Mouse (Mus musculus): ENCODE results near the gene Nek4. TPM values are rescaled to one million over a fixed set of nuclear protein-coding genes. Genes with fewer than 3 reads are reported as not detected.
A peak's percentile ranks its signal among the peaks of the same experiment; 100 is the strongest.

The Nek4 gene
- total and polyA plus RNA-seq, 2 experiments, result 3.1 to 6.7 TPM

GRCm38 (mm10) chr14:30923375-30924105, 27.6 kb upstream of the Nek4 start, which contains the start of gene Itih3:
Gene Itih3, minus strand, starts transcription at chr14:30923760.
- WGBS, result 7% methylated on average over 6 of the region's 6 CpGs
- H3K4me3 ChIP-seq (ENCODE audit: insufficient read depth, low read depth, low read length), result peak within 1 kb of the TSS; percentile 67
- H3K9ac ChIP-seq (ENCODE audit: low read depth, low read length), result peak within 1 kb of the TSS; percentile 80
- H3K27ac ChIP-seq (replicated peaks; ENCODE audit: insufficient read depth, low read depth, low read length), result peak within 1 kb of the TSS; percentile 94
- H3K79me2 ChIP-seq (ENCODE audit: control insufficient read depth, insufficient read depth, low read length), result peaks cover 4% of the 10 kb centered on the region; the same call in 1 of the 2 replicates
- peak; percentile 87 for DNase-seq (ENCODE audit: extremely low read depth, low read depth, low spot score)
- H3K27me3 ChIP-seq (ENCODE audit: control insufficient read depth, insufficient read depth, low read length), result no peaks in the 10 kb centered on the region
- peaks cover 22% of the 10 kb centered on the region for H3K36me3 ChIP-seq (ENCODE audit: control insufficient read depth, insufficient read depth, low read length)
- peaks cover 28% of the 10 kb centered on the region for H3K4me1 ChIP-seq (ENCODE audit: control insufficient read depth, insufficient read depth, low read length)
- no peak for TF ChIP-seq CTCF (IDR thresholded peaks at IDR 0.05; ENCODE audit: low read depth, low read length)
- TF ChIP-seq POLR2A (IDR thresholded peaks at IDR 0.05; ENCODE audit: extremely low read depth, insufficient read depth, low read length), result peak; percentile 89

- DNase-seq (ENCODE audit: extremely low read depth, low read depth, low spot score), result peak; percentile 78
- TF ChIP-seq CTCF (IDR thresholded peaks at IDR 0.05; ENCODE audit: low read depth, low read length), result no peak
- no peak for TF ChIP-seq POLR2A (IDR thresholded peaks at IDR 0.05; ENCODE audit: extremely low read depth, insufficient read depth, low read length)
- no peaks in the 10 kb centered on the region for H3K27me3 ChIP-seq (ENCODE audit: control insufficient read depth, insufficient read depth, low read length)
- peak overlapping the region; percentile 84 for H3K27ac ChIP-seq (replicated peaks; ENCODE audit: insufficient read depth, low read depth, low read length)
- H3K36me3 ChIP-seq (ENCODE audit: control insufficient read depth, insufficient read depth, low read length), result peaks cover 19% of the 10 kb centered on the region
- peaks cover 4% of the 10 kb centered on the region; the same call in 1 of the 2 replicates for H3K79me2 ChIP-seq (ENCODE audit: control insufficient read depth, insufficient read depth, low read length)
- 28% methylated on average over 3 of the region's 3 CpGs for WGBS
- H3K4me1 ChIP-seq (ENCODE audit: control insufficient read depth, insufficient read depth, low read length), result peaks cover 27% of the 10 kb centered on the region
- no peak overlapping the region for H3K9ac ChIP-seq (ENCODE audit: low read depth, low read length)
- H3K4me3 ChIP-seq (ENCODE audit: insufficient read depth, low read depth, low read length), result no peak overlapping the region
These were observed 25.7 kb upstream of the Nek4 start for GRCm38 (mm10) chr14:30925492-30925891.

- peaks cover 18% of the 10 kb centered on the region for H3K4me1 ChIP-seq (ENCODE audit: control insufficient read depth, insufficient read depth, low read length)
- peak; percentile 84 for DNase-seq (ENCODE audit: extremely low read depth, low read depth, low spot score)
- no peak overlapping the region for H3K9ac ChIP-seq (ENCODE audit: low read depth, low read length)
- no peak for TF ChIP-seq CTCF (IDR thresholded peaks at IDR 0.05; ENCODE audit: low read depth, low read length)
- WGBS, result 40% methylated on average over 4 of the region's 4 CpGs
- H3K36me3 ChIP-seq (ENCODE audit: control insufficient read depth, insufficient read depth, low read length), result peaks cover 23% of the 10 kb centered on the region
- H3K27me3 ChIP-seq (ENCODE audit: control insufficient read depth, insufficient read depth, low read length), result no peaks in the 10 kb centered on the region
- H3K79me2 ChIP-seq (ENCODE audit: control insufficient read depth, insufficient read depth, low read length), result no peaks in the 10 kb centered on the region
- H3K27ac ChIP-seq (replicated peaks; ENCODE audit: insufficient read depth, low read depth, low read length), result peak overlapping the region; percentile 72
- no peak overlapping the region for H3K4me3 ChIP-seq (ENCODE audit: insufficient read depth, low read depth, low read length)
These were observed 20.8 kb upstream of the Nek4 start for GRCm38 (mm10) chr14:30930386-30930785.

GRCm38 (mm10) chr14:30933351-30933750, 17.8 kb upstream of the Nek4 start:
- no peak overlapping the region for H3K4me3 ChIP-seq (ENCODE audit: insufficient read depth, low read depth, low read length)
- 80% methylated on average over 9 of the region's 9 CpGs for WGBS
- peaks cover 18% of the 10 kb centered on the region for H3K4me1 ChIP-seq (ENCODE audit: control insufficient read depth, insufficient read depth, low read length)
- DNase-seq (ENCODE audit: extremely low read depth, low read depth, low spot score), result no peak
- H3K27me3 ChIP-seq (ENCODE audit: control insufficient read depth, insufficient read depth, low read length), result no peaks in the 10 kb centered on the region
- no peak overlapping the region for H3K27ac ChIP-seq (replicated peaks; ENCODE audit: insufficient read depth, low read depth, low read length)
- peaks cover 42% of the 10 kb centered on the region for H3K36me3 ChIP-seq (ENCODE audit: control insufficient read depth, insufficient read depth, low read length)
- H3K79me2 ChIP-seq (ENCODE audit: control insufficient read depth, insufficient read depth, low read length), result no peaks in the 10 kb centered on the region
- H3K9ac ChIP-seq (ENCODE audit: low read depth, low read length), result no peak overlapping the region
- TF ChIP-seq POLR2A (IDR thresholded peaks at IDR 0.05; ENCODE audit: extremely low read depth, insufficient read depth, low read length) (no peak), CTCF (IDR thresholded peaks at IDR 0.05; ENCODE audit: low read depth, low read length) (no peak)

GRCm38 (mm10) chr14:30942254-30942653, 8.9 kb upstream of the Nek4 start:
- Histone ChIP-seq H3K27ac (replicated peaks; ENCODE audit: insufficient read depth, low read depth, low read length) (peak overlapping the region; percentile 53), H3K4me3 (ENCODE audit: insufficient read depth, low read depth, low read length) (peak overlapping the region; percentile 27; the same call in 1 of the 2 replicates), H3K27me3 (ENCODE audit: control insufficient read depth, insufficient read depth, low read length) (no peaks in the 10 kb centered on the region), H3K9ac (ENCODE audit: low read depth, low read length) (peak overlapping the region; percentile 55), H3K79me2 (ENCODE audit: control insufficient read depth, insufficient read depth, low read length) (peaks cover 9% of the 10 kb centered on the region; the same call in 1 of the 2 replicates), H3K36me3 (ENCODE audit: control insufficient read depth, insufficient read depth, low read length) (peaks cover 5% of the 10 kb centered on the region; the same call in 1 of the 2 replicates), H3K4me1 (ENCODE audit: control insufficient read depth, insufficient read depth, low read length) (peaks cover 40% of the 10 kb centered on the region)
- DNase-seq (ENCODE audit: extremely low read depth, low read depth, low spot score), result peak; percentile 62
- TF ChIP-seq POLR2A (IDR thresholded peaks at IDR 0.05; ENCODE audit: extremely low read depth, insufficient read depth, low read length), result no peak
- no peak for TF ChIP-seq CTCF (IDR thresholded peaks at IDR 0.05; ENCODE audit: low read depth, low read length)
- 19% methylated on average over 4 of the region's 4 CpGs for WGBS

- H3K79me2 ChIP-seq (ENCODE audit: control insufficient read depth, insufficient read depth, low read length), result peaks cover 9% of the 10 kb centered on the region; the same call in 1 of the 2 replicates
- peak within 1 kb of the TSS; percentile 100 for H3K9ac ChIP-seq (ENCODE audit: low read depth, low read length)
- H3K4me3 ChIP-seq (ENCODE audit: insufficient read depth, low read depth, low read length), result peak within 1 kb of the TSS; percentile 100
- peak within 1 kb of the TSS; percentile 98 for H3K27ac ChIP-seq (replicated peaks; ENCODE audit: insufficient read depth, low read depth, low read length)
- 23% methylated on average over 7 of the region's 7 CpGs for WGBS
- H3K27me3 ChIP-seq (ENCODE audit: control insufficient read depth, insufficient read depth, low read length), result no peaks in the 10 kb centered on the region
- 0 out of 2 replicates have a peak, but pooled peaks cover 1% of the 10 kb centered on the region for H3K36me3 ChIP-seq (ENCODE audit: control insufficient read depth, insufficient read depth, low read length)
- H3K4me1 ChIP-seq (ENCODE audit: control insufficient read depth, insufficient read depth, low read length), result peaks cover 40% of the 10 kb centered on the region
- peak; percentile 90 for DNase-seq (ENCODE audit: extremely low read depth, low read depth, low spot score)
- TF ChIP-seq CTCF (IDR thresholded peaks at IDR 0.05; ENCODE audit: low read depth, low read length), result no peak
- peak; percentile 87 for TF ChIP-seq POLR2A (IDR thresholded peaks at IDR 0.05; ENCODE audit: extremely low read depth, insufficient read depth, low read length)
These were observed 8.1 kb upstream of the Nek4 start, which contains the start of gene Itih1 for GRCm38 (mm10) chr14:30943038-30943437. Gene Itih1, minus strand, starts transcription at chr14:30943289.
